Mouse (Mus musculus) frontal cortex, postnatal 36 days (tissue): ENCODE measurements at regions not wholly inside any gene's neighbourhood (a gene's known extent, or its start where the extent isn't known, plus 50 kb on each side); places are given as distances from the start of the nearest gene placed in this dataset.
A peak's percentile ranks its signal among the peaks of the same experiment; 100 is the strongest.
"Not testable (repeated sequence)": the region's sequence is repeated elsewhere in the genome, so short reads cannot be mapped to it uniquely, and the experiment has no call there.

Experiments used
- DNase-seq, 2 experiments: peaks; one replicate each; pipeline ENCODE4 v3.0.0; 2022; ENCODE audit warnings: low spot score in 2 of 2

- DNase-seq: no peak
Observed at GRCm38 (mm10) chr11:56505068-56505467, 464.3 kb upstream of the Nmur2 start.

GRCm38 (mm10) chr11:56514941-56515340 lies 474.1 kb upstream of the Nmur2 start:
- DNase-seq: no peak

GRCm38 (mm10) chr11:56518486-56518885 lies 477.7 kb upstream of the Nmur2 start:
- no peak for DNase-seq

- no peak for DNase-seq
Observed at GRCm38 (mm10) chr11:56550736-56551135, 460.5 kb upstream of the Gria1 start.

- DNase-seq: no peak
Observed at GRCm38 (mm10) chr11:56556332-56556731, 454.9 kb upstream of the Gria1 start.

GRCm38 (mm10) chr11:56580028-56580427 lies 431.2 kb upstream of the Gria1 start:
- DNase-seq: peak; percentile 16 to 36

GRCm38 (mm10) chr11:56583054-56583453 lies 428.1 kb upstream of the Gria1 start:
- no peak for DNase-seq

GRCm38 (mm10) chr11:56593435-56593834 lies 417.8 kb upstream of the Gria1 start:
- not testable (repeated sequence) for DNase-seq

- DNase-seq: no peak
Observed at GRCm38 (mm10) chr11:56603742-56604141, 407.4 kb upstream of the Gria1 start.

- peak in 1 of 2 experiments; percentile 36 for DNase-seq
Observed at GRCm38 (mm10) chr11:56627659-56628058, 383.5 kb upstream of the Gria1 start.

- peak in 1 of 2 experiments; percentile 22 for DNase-seq
Observed at GRCm38 (mm10) chr11:56633445-56633844, 377.7 kb upstream of the Gria1 start.

- DNase-seq: no peak
Observed at GRCm38 (mm10) chr11:56636606-56637226, 374.5 kb upstream of the Gria1 start.

GRCm38 (mm10) chr11:56641716-56642115 lies 369.5 kb upstream of the Gria1 start:
- no peak for DNase-seq
